Mouse (Mus musculus) limb, embryonic 10.5 days (tissue): ENCODE data around the gene Bex6. TPM values are rescaled to one million over a fixed set of nuclear protein-coding genes. Genes with fewer than 3 reads are reported as not detected.

Source experiments
- polyA plus RNA-seq: library from polyadenylated mRNA; unstranded; fragments of >200 nt; fragmentation: Nextera tagmentation; extraction: Ambion mirVana; gene quantifications from 2 replicates; pipeline ENCODE4 v1.2.1, GENCODE M21; 2016

Bex6 gene
- polyA plus RNA-seq, 1 experiment from 2014 or later, result 0.26 TPM

Other genes with a start within 250 kb of the Bex6 start
- gene Pigz, start 246.0 kb upstream of the Bex6 start, polyA plus RNA-seq, result 1.0 and 1.2 TPM in 2 replicates
- 84.2 and 87.2 TPM in 2 replicates for gene 0610012G03Rik, start 231.3 kb upstream of the Bex6 start, polyA plus RNA-seq
- 143 and 147 TPM in 2 replicates for gene Ncbp2, start 231.3 kb upstream of the Bex6 start, polyA plus RNA-seq
- 20.8 and 22.1 TPM in 2 replicates for gene Senp5, start 176.5 kb upstream of the Bex6 start, polyA plus RNA-seq
- 35.8 and 38.1 TPM in 2 replicates for gene Pak2, start 100.5 kb upstream of the Bex6 start, polyA plus RNA-seq
- 147 and 150 TPM in 2 replicates for gene Pigx, start 80.1 kb upstream of the Bex6 start, polyA plus RNA-seq
- 36.6 and 39.5 TPM in 2 replicates for gene Cep19, start 80.0 kb upstream of the Bex6 start, polyA plus RNA-seq
- gene Nrros, start 14.2 kb upstream of the Bex6 start, polyA plus RNA-seq, result 7.5 and 9.7 TPM in 2 replicates
- gene Fbxo45, start 67.3 kb downstream of the Bex6 start, polyA plus RNA-seq, result 15.6 and 17.1 TPM in 2 replicates
- 19.0 and 20.8 TPM in 2 replicates for gene Wdr53, start 67.4 kb downstream of the Bex6 start, polyA plus RNA-seq
- not detected in 2 replicates for gene Smco1, start 91.6 kb downstream of the Bex6 start, polyA plus RNA-seq
- gene Rnf168, start 97.6 kb downstream of the Bex6 start, polyA plus RNA-seq, result 30.5 and 34.7 TPM in 2 replicates
- gene Ubxn7, start 152.4 kb downstream of the Bex6 start, polyA plus RNA-seq, result 26.4 and 26.8 TPM in 2 replicates
- gene Tm4sf19, start 220.7 kb downstream of the Bex6 start, polyA plus RNA-seq, result not detected in 2 replicates
- gene Tctex1d2, start 239.9 kb downstream of the Bex6 start, polyA plus RNA-seq, result 31.4 and 33.2 TPM in 2 replicates